Mouse (Mus musculus): Measurements from ENCODE around the gene Cabp7. TPM values are rescaled to one million over a fixed set of nuclear protein-coding genes. Genes with fewer than 3 reads are reported as not detected.
A peak's percentile ranks its signal among the peaks of the same experiment; 100 is the strongest.

The Cabp7 gene
- polyA plus RNA-seq, 1 experiment from 2014 or later = 0.15 TPM

DNA sequence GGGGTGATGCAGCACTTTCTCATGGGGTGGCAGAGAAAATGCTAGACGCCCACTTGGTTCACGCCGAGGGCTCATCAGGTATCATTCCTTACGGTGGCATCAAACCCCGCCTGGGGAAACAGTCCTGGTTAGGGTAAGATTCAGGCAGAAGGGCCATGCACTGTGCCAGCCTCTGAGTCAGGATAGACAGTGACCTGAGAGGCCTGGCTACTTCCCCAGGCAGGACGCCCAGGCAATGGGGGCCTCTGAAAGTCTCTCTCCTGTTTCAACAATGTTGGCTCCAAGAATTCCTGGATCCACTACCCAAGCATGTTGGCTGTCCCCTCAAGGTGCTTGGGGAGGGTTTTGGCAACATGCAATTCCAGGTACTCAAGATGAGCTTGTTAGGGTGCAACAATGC is 23.3 kb upstream of the Cabp7 start:
- H3K4me3 ChIP-seq (ENCODE audit: low read depth, low read length) = no peak overlapping the region
- peaks cover 40% of the 10 kb centered on the region for H3K36me3 ChIP-seq (ENCODE audit: control insufficient read depth, insufficient read depth, low read length)
- H3K9me3 ChIP-seq (ENCODE audit: control insufficient read depth, low read length) = no peaks in the 10 kb centered on the region
- no peak overlapping the region for H3K27ac ChIP-seq (replicated peaks; ENCODE audit: low read depth, low read length)
- 94% methylated on average over 6 of the region's 6 CpGs for WGBS
- no peaks in the 10 kb centered on the region for H3K27me3 ChIP-seq (replicated peaks; ENCODE audit: control insufficient read depth, insufficient read depth, low read length)
- no peaks in the 10 kb centered on the region for H3K4me1 ChIP-seq (ENCODE audit: control insufficient read depth, insufficient read depth, low read length)
- ATAC-seq (ENCODE audit: low read depth) = no peak
- no peak overlapping the region for H3K9ac ChIP-seq (ENCODE audit: low read depth, low read length)
- no peak overlapping the region for H3K4me2 ChIP-seq (ENCODE audit: low read depth, low read length)
- DNase-seq (ENCODE audit: low spot score) = no peak

DNA sequence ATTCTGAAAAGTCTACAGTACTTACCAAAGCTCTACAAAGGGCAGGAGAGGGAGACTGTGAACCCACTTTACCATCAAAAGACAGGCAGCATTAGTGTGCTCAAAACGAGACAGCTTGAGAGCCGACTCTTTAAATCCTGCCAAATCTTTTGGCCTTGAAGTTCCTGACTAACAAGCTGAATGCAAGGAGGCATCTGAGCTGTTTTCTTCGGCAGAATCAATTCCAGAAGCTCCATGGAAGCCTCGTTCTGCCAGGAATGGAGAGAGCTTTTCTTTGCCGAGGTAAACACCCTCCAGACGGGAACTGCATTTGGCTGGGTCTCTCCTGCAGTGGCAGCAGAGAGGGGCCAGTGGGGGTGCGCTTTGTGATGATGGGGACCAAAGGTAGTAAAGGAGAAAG is 22.7 kb upstream of the Cabp7 start:
- Histone ChIP-seq H3K36me3 (ENCODE audit: control insufficient read depth, insufficient read depth, low read length) (peaks cover 40% of the 10 kb centered on the region), H3K4me3 (ENCODE audit: low read depth, low read length) (no peak overlapping the region), H3K4me2 (ENCODE audit: low read depth, low read length) (no peak overlapping the region), H3K9ac (ENCODE audit: low read depth, low read length) (no peak overlapping the region), H3K27ac (replicated peaks; ENCODE audit: low read depth, low read length) (no peak overlapping the region), H3K9me3 (ENCODE audit: control insufficient read depth, low read length) (no peaks in the 10 kb centered on the region), H3K27me3 (replicated peaks; ENCODE audit: control insufficient read depth, insufficient read depth, low read length) (no peaks in the 10 kb centered on the region), H3K4me1 (ENCODE audit: control insufficient read depth, insufficient read depth, low read length) (no peaks in the 10 kb centered on the region)
- DNase-seq (ENCODE audit: low spot score) = no peak
- WGBS = 65% methylated on average over 7 of the region's 7 CpGs
- no peak for ATAC-seq (ENCODE audit: low read depth)

DNA sequence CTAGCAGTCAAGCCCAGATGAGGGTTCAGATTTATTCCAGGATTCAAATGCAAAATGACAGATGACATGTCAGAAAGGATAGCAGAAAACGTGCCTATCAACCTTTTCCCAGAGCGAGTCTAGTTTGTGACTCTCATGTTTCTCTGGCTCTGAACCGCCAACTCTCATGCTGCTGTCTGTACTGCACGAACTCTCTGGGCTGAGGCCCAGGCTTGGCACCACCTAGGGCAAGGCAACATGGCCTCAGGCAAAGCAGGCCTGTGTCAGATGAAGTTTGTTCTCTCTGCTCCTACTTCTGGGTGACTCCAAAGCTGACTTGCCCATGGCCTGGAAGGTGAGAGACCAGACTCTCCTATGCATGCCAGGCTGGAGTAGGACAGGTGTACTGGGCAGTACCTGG is 21.8 kb upstream of the Cabp7 start:
- 84% methylated on average over 4 of the region's 4 CpGs for WGBS
- no peaks in the 10 kb centered on the region for H3K4me1 ChIP-seq (ENCODE audit: control insufficient read depth, insufficient read depth, low read length)
- peaks cover 40% of the 10 kb centered on the region for H3K36me3 ChIP-seq (ENCODE audit: control insufficient read depth, insufficient read depth, low read length)
- DNase-seq (ENCODE audit: low spot score) (no peak), ATAC-seq (ENCODE audit: low read depth) (no peak)
- H3K9ac ChIP-seq (ENCODE audit: low read depth, low read length) = no peak overlapping the region
- H3K27me3 ChIP-seq (replicated peaks; ENCODE audit: control insufficient read depth, insufficient read depth, low read length) = no peaks in the 10 kb centered on the region
- no peak overlapping the region for H3K4me3 ChIP-seq (ENCODE audit: low read depth, low read length)
- H3K4me2 ChIP-seq (ENCODE audit: low read depth, low read length) = no peak overlapping the region
- no peak overlapping the region for H3K27ac ChIP-seq (replicated peaks; ENCODE audit: low read depth, low read length)
- H3K9me3 ChIP-seq (ENCODE audit: control insufficient read depth, low read length) = no peaks in the 10 kb centered on the region

DNA sequence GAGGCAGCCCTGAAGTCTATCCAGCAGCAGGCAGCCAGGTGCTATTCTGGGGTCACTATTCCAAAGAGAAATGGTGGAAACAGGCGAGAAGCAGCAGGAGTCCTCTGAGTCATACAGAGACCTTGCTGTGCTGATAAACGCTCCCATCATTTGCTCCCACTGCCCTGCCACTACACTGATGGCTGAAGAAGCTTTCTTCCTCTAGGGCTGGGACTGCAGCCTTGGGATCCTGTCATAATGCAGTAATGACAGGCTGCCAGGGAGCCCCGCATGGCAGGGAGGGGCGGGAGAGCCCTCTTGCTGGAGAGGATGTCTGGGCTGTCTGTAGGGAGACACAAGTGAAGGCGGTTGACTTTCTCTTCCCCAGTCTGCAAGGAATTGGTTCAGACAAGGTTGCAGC is 17.9 kb upstream of the Cabp7 start:
- 54% methylated on average over 5 of the region's 5 CpGs for WGBS
- no peaks in the 10 kb centered on the region for H3K4me1 ChIP-seq (ENCODE audit: control insufficient read depth, insufficient read depth, low read length)
- H3K9ac ChIP-seq (ENCODE audit: low read depth, low read length) = no peak overlapping the region
- DNase-seq (ENCODE audit: low spot score) (no peak), ATAC-seq (ENCODE audit: low read depth) (no peak)
- H3K36me3 ChIP-seq (ENCODE audit: control insufficient read depth, insufficient read depth, low read length) = peaks cover 19% of the 10 kb centered on the region; the same call in 1 of the 2 replicates
- no peak overlapping the region for H3K27ac ChIP-seq (replicated peaks; ENCODE audit: low read depth, low read length)
- H3K4me3 ChIP-seq (ENCODE audit: low read depth, low read length) = no peak overlapping the region
- H3K9me3 ChIP-seq (ENCODE audit: control insufficient read depth, low read length) = no peaks in the 10 kb centered on the region
- peaks cover 13% of the 10 kb centered on the region; the same call in 1 of the 2 replicates for H3K27me3 ChIP-seq (replicated peaks; ENCODE audit: control insufficient read depth, insufficient read depth, low read length)
- H3K4me2 ChIP-seq (ENCODE audit: low read depth, low read length) = no peak overlapping the region

DNA sequence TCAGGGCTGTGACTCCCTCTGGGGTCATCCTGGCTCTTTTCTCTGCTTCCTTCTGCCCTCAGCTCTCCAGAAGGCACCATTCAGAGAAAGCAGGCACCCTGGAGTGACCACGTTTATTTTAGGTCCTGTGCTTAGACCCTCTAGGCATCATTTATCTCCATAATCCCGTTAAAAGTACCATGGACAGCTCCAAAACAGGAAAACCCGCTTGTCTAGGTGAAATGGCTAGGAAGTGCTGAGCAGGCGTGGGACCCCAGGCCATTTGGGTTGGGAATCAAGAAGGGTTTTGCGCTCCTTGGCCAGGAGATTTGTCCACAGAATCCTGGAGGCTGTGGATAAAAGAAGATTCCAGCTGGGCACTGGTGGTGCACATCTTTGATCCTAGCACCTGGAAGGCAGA is 17.1 kb upstream of the Cabp7 start:
- peaks cover 12% of the 10 kb centered on the region; the same call in 1 of the 2 replicates for H3K36me3 ChIP-seq (ENCODE audit: control insufficient read depth, insufficient read depth, low read length)
- peak; percentile 55 for DNase-seq (ENCODE audit: low spot score)
- H3K27me3 ChIP-seq (replicated peaks; ENCODE audit: control insufficient read depth, insufficient read depth, low read length) = peaks cover 13% of the 10 kb centered on the region; the same call in 1 of the 2 replicates
- no peak overlapping the region for H3K27ac ChIP-seq (replicated peaks; ENCODE audit: low read depth, low read length)
- no peak overlapping the region for H3K4me3 ChIP-seq (ENCODE audit: low read depth, low read length)
- ATAC-seq (ENCODE audit: low read depth) = no peak
- no peaks in the 10 kb centered on the region for H3K9me3 ChIP-seq (ENCODE audit: control insufficient read depth, low read length)
- H3K4me2 ChIP-seq (ENCODE audit: low read depth, low read length) = no peak overlapping the region
- no peak overlapping the region for H3K9ac ChIP-seq (ENCODE audit: low read depth, low read length)
- 16% methylated on average over 5 of the region's 5 CpGs for WGBS
- no peaks in the 10 kb centered on the region for H3K4me1 ChIP-seq (ENCODE audit: control insufficient read depth, insufficient read depth, low read length)

DNA sequence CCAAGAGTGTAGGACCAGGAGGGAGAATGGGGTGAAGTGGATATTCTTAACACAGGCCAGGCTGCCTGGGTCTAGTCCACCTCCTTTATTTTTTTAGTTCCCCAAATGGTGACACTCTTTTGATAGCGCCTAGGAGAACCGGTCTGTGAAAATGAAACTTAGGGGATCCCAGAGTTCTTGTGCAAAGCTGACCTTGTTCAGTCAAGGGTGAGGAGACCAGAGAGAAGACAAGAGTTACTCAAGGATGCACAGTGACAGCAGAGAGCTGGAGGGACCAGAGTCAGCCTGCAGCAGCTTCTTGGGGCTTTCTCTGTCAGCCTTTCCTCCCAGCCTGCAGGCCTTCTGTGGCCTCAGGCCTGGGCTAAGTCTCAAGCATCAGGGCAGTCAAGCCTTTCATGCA is 15.9 kb upstream of the Cabp7 start:
- no peak overlapping the region for H3K4me2 ChIP-seq (ENCODE audit: low read depth, low read length)
- WGBS = 12% methylated on average over 2 of the region's 2 CpGs
- ATAC-seq (ENCODE audit: low read depth) = no peak

DNA sequence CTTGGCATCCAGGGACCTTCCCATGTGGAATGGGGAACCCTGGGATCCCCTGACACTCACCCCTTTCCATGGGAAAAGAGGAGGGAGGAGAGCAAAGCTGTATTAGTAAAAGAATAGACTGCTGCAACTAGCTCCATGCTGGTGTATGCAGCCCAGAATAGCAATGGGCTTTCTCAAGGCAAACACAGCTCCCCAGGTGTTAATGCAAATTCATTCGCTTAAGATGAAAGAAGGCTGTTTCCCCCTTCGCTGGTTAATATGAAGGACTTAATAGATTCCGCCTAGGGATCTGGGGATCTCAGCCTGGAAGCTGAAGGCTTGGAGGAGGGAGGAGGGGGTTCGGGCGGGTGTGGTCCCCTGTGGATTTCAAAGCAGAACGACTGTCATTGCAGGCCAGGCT is 15.4 kb upstream of the Cabp7 start:
- H3K36me3 ChIP-seq (ENCODE audit: control insufficient read depth, insufficient read depth, low read length) = peaks cover 4% of the 10 kb centered on the region; the same call in 1 of the 2 replicates
- H3K9me3 ChIP-seq (ENCODE audit: control insufficient read depth, low read length) = no peaks in the 10 kb centered on the region
- WGBS = 11% methylated on average over 6 of the region's 6 CpGs
- H3K27ac ChIP-seq (replicated peaks; ENCODE audit: low read depth, low read length) = no peak overlapping the region
- no peak overlapping the region for H3K9ac ChIP-seq (ENCODE audit: low read depth, low read length)
- no peak overlapping the region for H3K4me3 ChIP-seq (ENCODE audit: low read depth, low read length)
- H3K4me1 ChIP-seq (ENCODE audit: control insufficient read depth, insufficient read depth, low read length) = no peaks in the 10 kb centered on the region
- DNase-seq (ENCODE audit: low spot score) (no peak), ATAC-seq (ENCODE audit: low read depth) (no peak)
- peaks cover 13% of the 10 kb centered on the region; the same call in 1 of the 2 replicates for H3K27me3 ChIP-seq (replicated peaks; ENCODE audit: control insufficient read depth, insufficient read depth, low read length)
- no peak overlapping the region for H3K4me2 ChIP-seq (ENCODE audit: low read depth, low read length)

More for the DNA sequence above, 15.9 kb upstream of the Cabp7 start:
- H3K27me3 ChIP-seq (replicated peaks; ENCODE audit: control insufficient read depth, insufficient read depth, low read length) = peaks cover 13% of the 10 kb centered on the region; the same call in 1 of the 2 replicates
- DNase-seq (ENCODE audit: low spot score) = no peak
- no peak overlapping the region for H3K9ac ChIP-seq (ENCODE audit: low read depth, low read length)
- H3K4me1 ChIP-seq (ENCODE audit: control insufficient read depth, insufficient read depth, low read length) = no peaks in the 10 kb centered on the region
- no peaks in the 10 kb centered on the region for H3K9me3 ChIP-seq (ENCODE audit: control insufficient read depth, low read length)
- H3K36me3 ChIP-seq (ENCODE audit: control insufficient read depth, insufficient read depth, low read length) = peaks cover 5% of the 10 kb centered on the region; the same call in 1 of the 2 replicates
- H3K4me3 ChIP-seq (ENCODE audit: low read depth, low read length) = no peak overlapping the region
- H3K27ac ChIP-seq (replicated peaks; ENCODE audit: low read depth, low read length) = no peak overlapping the region

DNA sequence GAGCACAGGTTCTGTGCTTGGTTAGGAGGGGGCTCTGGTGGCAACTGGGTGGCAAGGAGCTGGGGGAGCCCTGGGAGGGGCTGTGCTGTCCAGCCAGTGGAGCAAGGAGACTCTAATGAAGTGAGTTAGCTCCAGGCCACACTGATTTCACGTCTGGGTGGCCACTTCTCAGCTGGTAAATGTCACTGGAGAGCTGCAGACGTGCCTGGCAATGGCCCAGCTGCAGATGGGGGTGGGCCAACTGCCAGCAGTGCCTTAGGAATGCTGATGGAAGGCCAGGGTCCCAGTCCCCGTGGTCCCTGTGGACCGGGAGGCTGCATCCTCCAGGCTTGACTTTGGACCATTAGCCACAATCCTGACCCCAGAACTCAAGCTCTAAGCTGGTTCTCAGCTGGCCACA is 13.9 kb upstream of the Cabp7 start:
- no peak for ATAC-seq (ENCODE audit: low read depth)
- Histone ChIP-seq H3K27me3 (replicated peaks; ENCODE audit: control insufficient read depth, insufficient read depth, low read length) (peaks cover 13% of the 10 kb centered on the region; the same call in 1 of the 2 replicates), H3K4me3 (ENCODE audit: low read depth, low read length) (no peak overlapping the region), H3K4me1 (ENCODE audit: control insufficient read depth, insufficient read depth, low read length) (no peaks in the 10 kb centered on the region), H3K9me3 (ENCODE audit: control insufficient read depth, low read length) (no peaks in the 10 kb centered on the region), H3K36me3 (ENCODE audit: control insufficient read depth, insufficient read depth, low read length) (no peaks in the 10 kb centered on the region), H3K27ac (replicated peaks; ENCODE audit: low read depth, low read length) (no peak overlapping the region), H3K9ac (ENCODE audit: low read depth, low read length) (no peak overlapping the region), H3K4me2 (ENCODE audit: low read depth, low read length) (no peak overlapping the region)
- no peak for DNase-seq (ENCODE audit: low spot score)
- WGBS = 28% methylated on average over 4 of the region's 4 CpGs

DNA sequence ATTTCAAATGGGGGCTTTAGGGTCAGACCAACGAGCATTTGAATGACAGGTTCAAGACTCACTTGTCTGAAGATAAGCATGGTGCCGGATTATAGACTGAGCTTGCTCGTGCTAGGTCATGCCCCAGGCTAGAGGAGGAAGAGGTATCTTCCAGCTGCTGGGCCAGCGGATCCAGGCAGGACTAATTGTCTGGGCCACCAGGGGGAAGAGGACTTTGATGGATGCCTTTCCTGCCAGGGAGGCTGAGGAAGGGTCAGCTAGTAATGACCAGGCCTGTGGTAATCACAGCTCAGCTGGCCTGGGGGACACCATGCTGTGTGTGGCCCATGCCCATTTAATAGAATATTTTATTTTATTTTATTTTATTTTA is 11.2 kb upstream of the Cabp7 start:
- no peak overlapping the region for H3K4me3 ChIP-seq (ENCODE audit: low read depth, low read length)
- H3K9me3 ChIP-seq (ENCODE audit: control insufficient read depth, low read length) = peaks cover 5% of the 10 kb centered on the region; the same call in 1 of the 2 replicates
- 35% methylated on average over 4 of the region's 4 CpGs for WGBS
- DNase-seq (ENCODE audit: low spot score) = no peak
- H3K27ac ChIP-seq (replicated peaks; ENCODE audit: low read depth, low read length) = no peak overlapping the region
- ATAC-seq (ENCODE audit: low read depth) = no peak
- H3K36me3 ChIP-seq (ENCODE audit: control insufficient read depth, insufficient read depth, low read length) = no peaks in the 10 kb centered on the region
- no peak overlapping the region for H3K9ac ChIP-seq (ENCODE audit: low read depth, low read length)
- no peaks in the 10 kb centered on the region for H3K4me1 ChIP-seq (ENCODE audit: control insufficient read depth, insufficient read depth, low read length)
- no peak overlapping the region for H3K4me2 ChIP-seq (ENCODE audit: low read depth, low read length)
- H3K27me3 ChIP-seq (replicated peaks; ENCODE audit: control insufficient read depth, insufficient read depth, low read length) = peaks cover 9% of the 10 kb centered on the region; the same call in 1 of the 2 replicates
